Mouse (Mus musculus) heart, adult 18-20 months (tissue): ENCODE results near the gene Wnt1. TPM values are rescaled to one million over a fixed set of nuclear protein-coding genes. Genes with fewer than 3 reads are reported as not detected.
"Not testable (repeated sequence)": the region's sequence is repeated elsewhere in the genome, so short reads cannot be mapped to it uniquely, and the experiment has no call there.

Experiments used
- DNase-seq, 2 experiments: peaks; one replicate each; pipeline ENCODE4 v3.0.0; 2021 to 2022; ENCODE audit warnings: mixed read lengths in 1 of 2
- total RNA-seq, 2 experiments: library from RNA; stranded (reverse); gene quantifications; 2 replicates each; pipeline ENCODE4 v1.2.3; 2021

Gene Wnt1
- total RNA-seq, 2 experiments from 2014 or later, result not detected

DNA sequence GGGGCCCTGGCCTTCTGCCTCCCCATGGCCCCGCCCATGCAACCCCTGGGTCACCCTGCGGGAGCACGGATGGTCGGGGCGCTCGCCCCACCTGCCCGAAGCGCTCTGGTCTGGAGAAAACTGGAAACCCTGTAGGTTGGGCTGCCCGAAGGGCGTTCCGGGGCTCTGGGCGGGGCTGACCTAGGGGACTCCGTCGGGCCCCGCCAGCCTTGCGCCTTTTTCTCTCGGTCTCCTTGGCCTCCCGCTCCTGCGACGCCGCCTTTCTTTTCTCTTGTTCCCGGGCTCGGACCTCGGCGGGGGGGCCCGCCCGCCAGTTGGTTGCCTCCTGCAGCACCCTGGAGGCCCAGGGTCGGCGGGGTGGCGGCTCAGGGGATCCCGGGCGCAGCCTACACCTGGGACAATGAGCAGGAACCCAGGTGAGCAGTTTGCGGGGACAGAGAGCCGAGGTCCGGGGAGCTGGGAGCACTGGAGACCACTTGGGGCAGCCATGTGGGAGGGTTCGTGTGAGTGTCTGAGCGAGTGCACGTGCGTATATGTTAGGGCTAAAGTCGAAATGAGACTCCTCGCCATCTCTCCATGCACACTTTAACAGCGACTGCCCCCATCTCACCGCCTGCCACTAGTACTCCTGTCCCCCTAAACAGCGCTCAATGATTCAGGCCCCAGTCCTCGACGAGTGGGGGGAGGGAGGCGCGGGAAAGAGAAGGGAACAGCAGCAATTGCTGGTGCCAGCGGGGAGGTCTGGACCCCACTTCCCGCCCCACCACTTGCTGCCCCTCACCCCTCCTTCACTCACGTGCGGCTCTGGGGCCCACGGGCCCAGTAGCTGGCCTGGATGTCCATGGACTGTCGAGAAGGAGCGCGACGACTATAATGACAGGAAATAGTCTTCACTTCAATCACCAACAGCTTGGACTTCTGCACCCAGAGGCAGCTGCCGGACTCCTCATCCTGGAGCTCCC lies 17.4 kb downstream of the Wnt1 start:
- DNase-seq, result no peak

DNA sequence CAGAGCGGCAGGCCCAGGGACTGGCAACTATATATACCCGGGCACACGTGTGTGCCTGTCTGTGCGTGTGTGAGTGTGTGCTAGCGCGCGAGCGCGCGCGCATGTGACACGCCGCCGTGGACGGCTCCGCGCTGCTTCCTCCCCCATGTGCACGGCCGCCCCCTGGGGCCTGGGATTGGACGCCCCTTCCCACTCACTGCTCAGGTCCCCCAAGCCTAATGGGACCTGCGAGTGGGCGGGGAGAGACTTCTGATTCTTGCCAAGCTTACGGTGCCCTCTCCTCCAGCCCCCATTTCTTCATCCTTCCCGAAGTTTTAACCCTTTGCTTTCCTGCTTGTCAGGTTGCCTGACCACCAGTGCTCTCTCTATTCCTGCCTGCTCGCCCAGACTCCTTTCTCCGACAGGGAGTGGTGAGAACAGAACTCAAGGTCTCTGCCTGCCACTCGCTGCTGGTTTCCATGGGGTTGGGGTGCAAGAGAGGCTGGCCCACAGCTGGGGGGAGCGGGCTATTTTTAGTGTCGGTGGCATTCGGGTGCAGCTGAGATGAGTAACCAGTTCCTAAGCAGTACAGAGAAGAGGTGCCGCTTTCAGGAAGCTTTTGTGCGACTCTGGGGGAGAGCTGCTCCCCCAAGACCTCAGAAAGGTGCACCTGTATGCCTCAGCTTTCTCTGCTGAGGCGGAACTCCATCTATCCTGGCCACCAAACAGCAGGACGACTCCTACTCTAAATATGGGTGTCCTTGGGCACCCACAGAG lies 18.4 kb downstream of the Wnt1 start:
- DNase-seq, result peak; percentile 42 to 60

DNA sequence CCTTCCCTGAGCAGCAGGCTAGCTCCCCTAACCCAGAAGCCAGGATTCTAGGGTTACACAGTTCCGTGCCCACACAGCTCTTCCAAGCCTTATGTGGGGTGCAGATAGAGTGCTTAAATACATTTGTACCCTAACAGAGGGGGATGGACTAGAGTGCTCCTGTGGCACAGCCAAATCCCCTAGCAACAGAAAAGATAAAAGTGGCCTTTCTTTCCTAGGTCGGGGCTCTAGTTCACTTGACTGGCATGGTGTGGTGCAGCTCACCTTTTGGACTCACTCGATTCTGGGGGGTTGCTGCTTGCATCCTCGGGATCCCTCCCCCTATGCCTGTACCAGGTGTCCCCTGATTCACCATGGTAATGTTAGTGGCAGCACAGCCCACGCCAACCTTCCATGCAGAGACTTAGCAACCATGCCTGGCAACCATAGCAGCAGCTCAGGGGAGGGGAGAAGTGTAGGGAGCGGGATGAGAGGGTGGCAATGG lies 19.0 kb downstream of the Wnt1 start:
- no peak for DNase-seq

DNA sequence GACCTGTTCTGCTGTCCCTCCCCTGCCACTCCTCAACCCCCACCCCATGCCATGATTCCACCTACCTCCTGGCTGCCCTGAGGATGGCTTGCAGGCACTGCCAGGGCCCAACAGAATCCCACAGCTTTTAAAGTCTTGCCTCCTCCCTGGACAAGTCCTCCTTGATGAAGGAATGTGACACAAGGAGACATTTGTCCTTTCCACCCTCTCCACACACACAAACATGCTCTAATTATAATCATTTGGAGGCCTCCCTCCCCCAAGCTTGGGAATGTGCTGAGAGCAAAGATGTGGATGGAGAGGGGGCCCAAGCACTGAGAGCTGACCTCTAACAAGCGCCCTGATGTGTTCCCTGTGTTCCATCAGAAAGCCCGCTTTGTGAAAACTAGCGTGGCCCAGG lies 19.7 kb downstream of the Wnt1 start, which contains the start of gene Ddn:
Ddn (minus strand) TSS at position 101 of the 400 bp plus-strand sequence.
- DNase-seq, result no peak

DNA sequence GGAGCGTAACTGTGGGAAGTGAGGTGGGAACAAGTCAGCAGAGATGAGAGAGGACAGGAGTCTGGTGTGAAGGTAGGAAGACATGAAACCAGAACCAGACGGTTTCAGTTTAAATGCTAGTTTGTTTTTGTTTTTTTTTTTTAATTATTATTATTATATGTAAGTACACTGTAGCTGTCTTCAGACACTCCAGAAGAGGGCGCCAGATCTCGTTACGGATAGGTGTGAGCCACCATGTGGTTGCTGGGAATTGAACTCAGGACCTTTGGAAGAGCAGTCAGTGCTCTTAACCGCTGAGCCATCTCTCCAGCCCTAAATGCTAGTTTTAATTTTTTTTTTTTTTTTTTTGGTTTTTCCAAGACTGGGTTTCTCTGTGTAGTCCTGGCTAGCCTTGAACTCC lies 20.6 kb downstream of the Wnt1 start:
- DNase-seq, result not testable (repeated sequence)

DNA sequence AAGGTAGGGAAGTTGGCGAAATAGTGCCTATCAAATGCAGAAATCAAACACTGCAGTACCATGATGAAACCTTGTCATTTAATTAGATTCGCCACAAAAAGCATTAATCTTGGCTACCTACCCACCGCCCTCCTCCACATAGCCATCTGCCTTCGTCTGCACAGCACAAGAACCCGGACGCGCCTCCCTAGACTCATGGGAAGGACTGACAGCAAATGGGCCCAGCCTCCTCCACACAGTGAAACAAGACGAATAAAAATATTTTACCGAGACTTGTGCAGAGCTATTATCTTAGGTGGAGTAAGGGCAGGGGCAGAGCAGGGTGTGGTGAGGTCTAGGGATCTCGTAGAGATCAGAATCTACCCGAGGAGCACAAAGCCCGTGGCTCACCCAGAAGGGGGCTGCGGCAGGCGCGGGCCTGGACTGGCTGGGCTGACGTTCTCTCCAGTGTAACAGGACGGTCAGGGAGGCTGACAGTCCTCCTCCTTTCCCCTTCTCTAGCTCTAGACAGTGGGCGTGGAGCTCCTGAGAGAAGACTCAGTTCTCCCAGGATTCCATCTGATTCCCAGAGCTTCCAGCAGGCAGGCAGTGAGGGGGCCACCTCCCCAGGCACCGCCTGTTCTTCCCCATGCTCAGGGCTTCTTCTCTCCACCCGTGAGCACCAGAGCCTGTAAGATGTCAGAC lies 23.2 kb downstream of the Wnt1 start:
- no peak for DNase-seq

DNA sequence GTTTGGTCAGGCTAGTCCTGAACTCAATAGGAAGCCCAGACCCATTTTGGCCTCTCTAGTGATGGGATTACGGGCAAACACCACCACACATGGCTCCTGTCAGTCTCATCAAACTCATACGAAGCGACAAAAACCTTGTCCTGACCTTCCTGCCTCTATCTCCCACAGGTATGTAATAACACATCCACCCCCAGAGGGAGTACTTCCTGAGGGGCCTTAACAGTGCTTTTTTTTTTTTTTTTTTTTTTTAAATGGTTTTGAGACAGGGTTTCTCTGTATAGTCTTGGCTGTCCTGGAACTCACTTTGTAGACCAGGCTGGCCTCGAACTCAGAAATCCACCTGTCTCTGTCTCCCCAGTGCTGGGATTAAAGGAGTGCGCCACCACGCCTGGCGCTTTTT lies 28.5 kb downstream of the Wnt1 start:
- no peak for DNase-seq

DNA sequence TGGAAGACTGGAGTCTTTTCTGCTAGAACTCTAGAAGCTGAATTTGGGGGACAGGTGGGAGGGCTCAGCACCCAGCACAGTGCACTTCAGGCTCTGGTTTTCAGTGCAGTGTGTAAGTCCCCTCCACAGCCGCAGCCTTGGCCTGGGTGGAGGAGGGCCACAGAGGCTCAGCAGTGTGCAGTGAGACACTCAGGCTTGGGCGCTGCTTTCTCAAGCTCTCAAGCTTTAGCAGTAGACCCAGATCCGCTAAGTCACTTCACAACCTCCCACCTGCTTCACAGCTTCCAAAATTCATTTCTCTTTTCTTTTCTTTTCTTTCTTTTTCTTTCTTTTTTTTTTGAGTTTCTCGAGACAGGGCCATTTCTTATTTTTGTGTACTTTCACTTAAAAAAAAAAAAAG lies 31.3 kb downstream of the Wnt1 start:
- DNase-seq, result no peak

DNA sequence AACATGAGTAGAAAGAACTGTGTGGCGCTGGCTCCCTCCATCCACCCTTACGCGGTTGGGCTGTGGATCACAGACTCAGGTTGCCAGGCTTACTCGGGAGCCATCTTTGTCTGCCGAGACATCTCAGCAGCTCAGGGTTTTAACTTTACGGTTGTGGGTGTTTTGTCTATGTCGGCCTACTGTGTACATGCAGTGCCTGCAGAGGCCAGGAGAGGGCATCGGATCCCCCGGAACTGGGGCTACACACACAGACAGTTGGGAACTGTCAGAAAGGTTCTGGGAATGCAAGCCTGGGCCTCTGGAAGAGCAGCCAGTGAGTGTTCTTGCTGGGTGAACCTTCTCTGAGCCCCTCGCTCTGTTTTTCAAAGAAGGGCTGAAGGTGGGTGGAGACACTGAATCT lies 31.7 kb downstream of the Wnt1 start:
- peak in 1 of 2 experiments; percentile 44 for DNase-seq

DNA sequence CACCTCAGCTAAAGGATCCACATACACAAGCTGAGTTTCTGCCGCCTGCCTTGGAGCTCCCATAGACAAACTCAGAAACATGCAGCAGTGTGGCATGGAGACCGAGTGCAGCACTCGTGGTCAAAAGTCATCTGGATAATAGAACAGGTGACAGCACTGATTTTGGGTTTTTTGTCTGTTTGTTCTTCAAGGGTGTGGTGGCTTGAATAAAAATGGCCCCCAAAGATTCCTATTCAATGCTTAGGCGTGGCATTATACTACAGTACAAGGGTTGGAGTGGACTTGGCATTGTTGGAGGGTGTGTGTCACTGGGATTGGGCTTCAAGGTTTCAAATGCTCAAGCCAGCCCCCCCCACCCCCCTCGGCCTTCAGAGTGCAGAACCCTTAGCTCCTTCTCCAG lies 32.5 kb downstream of the Wnt1 start:
- no peak for DNase-seq

DNA sequence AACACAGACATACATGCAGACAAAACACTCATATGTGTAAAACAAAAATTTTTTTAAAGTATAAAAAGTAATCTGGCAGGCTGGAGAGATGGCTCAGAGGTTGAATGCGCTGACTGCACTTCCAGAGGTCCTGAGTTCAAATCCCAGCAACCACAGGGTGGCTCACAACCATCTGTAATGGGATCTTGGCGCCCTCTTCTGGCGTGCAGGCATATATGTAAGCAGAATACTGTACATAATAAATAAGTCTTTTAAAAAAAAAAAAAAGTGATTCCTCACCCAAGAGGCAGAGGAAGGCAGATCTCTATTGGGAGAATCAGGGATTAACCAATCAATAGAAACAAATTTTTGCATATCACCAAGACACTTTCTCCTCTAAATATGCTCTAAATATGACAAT lies 33.8 kb downstream of the Wnt1 start:
- DNase-seq, result no peak

DNA sequence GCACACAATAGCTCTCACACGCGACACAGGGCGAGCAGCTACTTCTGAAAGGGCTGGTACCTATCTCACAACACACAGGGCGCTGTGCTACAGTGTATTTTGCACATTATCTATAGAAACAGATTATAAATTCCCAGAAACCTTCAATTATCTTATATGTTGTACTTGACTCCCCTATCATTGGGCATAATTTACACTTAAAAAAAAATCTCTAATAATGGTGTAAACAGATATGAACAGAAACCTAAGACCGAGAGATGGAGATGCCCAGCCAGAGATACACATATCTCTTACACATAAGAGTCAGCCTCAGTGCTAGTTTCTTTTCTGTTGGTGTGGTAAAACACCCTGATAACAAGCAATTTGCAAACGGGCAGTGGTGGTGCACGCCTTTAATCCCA lies 38.0 kb downstream of the Wnt1 start:
- DNase-seq, result no peak

DNA sequence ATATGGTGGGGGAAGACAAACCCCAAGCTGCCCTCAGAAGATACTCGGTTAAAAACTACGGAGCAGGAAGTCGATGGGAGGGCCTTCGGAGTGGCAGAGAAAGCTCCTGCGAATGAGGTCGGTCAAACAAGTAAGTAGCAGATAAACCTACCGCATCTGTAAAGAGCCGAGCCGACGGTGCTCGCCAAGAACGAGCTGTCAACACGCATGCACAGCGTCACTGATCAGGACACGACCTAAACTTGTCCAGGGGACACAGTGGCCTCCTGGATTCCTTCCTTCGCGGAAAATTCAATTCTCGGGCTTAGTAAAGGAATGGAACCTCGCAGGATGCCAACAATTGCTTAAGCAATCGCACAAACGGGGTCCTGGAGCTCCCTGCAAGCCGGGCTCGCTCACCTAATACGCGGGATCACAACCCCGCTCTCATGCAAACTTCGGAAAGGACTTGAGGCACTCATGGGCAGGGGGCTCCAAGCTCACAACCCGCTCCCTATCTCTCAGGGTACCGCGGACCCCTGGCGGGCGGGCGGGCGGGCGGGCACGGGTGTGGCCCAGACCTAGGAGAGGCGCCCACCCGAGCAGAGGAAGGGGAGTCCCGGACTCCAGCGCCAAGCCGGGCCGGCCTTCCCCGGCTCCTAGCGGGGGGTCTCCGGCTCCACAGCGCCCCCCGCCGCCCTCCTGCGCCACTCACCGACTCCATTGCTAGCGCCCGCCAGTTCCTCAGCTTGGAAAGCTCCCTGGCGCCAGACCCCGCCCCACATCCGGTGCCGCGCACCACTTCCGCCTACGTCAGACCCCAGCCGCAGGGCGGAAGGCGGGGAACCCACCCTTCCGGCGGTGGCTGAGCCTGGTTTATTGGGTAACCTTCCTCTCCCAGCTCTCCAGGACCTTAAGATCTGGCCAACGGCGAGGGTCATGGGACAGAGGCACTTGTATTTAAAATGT lies 41.4 kb downstream of the Wnt1 start, which contains the start of gene Prkag1:
Prkag1 (minus strand) TSS at position 786 of the 948 bp plus-strand sequence.
- DNase-seq, result peak; percentile 96 to 98

DNA sequence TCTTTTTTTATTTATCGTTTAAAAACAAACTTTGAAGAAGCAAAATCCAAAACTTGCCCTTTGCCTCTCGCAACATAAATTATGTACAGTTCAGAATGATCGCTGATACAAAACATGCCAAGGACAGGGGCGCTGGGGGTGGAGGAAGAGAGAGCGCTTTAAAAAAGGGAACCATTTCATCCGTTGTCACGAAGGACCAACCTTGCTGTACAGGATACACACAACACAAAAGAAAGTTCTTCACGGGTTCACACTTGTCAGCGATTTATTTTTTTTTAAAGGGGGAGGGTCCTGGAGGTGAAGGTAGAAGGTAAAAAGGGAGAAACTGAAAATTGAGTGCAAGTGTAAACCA lies 42.0 kb downstream of the Wnt1 start:
- no peak for DNase-seq

DNA sequence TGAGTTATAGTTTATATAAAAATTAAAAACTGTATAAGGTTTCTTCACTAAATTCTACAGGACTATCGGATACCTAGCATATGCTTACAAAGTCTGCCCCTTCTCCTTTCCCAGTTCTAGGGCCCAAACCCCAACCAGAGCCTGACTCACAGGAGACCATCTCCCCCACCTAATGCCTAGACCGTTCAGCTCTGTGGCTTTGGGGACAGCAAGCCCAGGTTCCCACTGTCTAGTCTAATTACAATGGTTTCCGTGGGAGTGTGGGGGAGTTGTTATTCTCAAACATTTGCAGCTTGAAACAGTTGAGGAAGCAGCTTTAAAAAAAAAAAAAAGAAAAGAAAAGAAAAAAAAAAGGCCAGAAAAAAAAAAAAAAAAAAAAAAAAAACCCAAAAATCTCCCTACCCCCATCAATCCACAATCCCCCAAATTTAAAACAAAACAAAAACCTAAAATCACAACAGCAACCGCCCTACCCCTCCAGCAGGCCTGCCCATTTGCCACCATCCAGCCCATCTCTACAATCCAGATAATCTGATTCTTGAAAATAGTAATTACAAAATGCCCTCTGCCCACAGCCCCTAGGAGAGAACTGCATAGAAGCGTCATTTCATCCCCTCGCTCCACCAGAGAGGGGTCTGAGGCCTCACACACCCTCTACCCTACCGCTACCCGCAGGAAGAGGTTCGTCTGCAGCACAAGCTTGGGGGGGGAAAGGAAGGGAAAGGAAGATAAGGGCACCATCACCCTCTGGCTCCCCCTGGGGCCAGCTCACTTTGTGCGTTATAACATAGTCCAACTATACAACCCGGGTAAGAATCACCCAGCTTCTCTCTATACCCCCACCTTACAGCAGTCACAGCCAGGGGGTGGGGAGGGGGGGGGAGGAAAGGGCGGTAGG lies 42.8 kb downstream of the Wnt1 start:
- DNase-seq, result no peak

DNA sequence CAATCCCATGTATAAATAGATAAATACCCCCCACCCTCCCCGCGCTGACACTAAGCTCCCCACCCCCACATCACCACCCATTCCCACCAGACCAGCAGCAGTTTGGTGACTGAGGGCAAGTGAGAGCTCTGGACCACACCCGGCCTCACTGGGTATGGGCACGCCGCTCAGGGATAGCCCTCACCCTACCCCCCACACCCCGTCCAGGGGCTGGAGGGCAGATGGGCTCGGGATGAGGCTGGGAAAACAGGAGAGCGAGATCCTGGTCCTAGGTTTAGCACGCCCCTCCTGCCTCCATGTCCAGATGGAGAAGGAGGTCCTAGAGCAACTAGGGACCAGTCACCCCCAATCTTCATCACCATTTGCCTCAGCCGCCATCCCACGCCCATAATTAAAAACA lies 43.6 kb downstream of the Wnt1 start:
- no peak for DNase-seq

DNA sequence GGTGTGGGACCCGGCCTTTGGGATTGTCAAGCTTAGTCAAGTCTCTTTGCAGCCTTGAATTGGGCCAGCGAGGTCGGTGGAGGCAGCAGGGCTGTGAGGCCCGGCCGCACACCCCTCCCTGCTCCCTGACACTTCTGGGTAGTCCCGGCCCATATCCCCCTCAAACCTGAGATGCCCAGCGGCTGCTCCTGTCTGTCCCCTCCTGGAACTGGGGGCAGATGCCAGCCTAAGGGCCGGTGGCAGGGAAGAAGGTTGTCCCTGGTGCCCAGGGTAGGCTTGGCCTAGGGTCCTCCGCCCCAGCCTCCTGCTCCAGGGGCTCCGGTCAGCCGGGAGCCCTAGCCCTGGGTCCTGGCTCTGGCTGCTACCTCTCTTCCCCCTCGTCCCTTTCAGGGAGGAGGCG lies 44.4 kb downstream of the Wnt1 start:
- no peak for DNase-seq

DNA sequence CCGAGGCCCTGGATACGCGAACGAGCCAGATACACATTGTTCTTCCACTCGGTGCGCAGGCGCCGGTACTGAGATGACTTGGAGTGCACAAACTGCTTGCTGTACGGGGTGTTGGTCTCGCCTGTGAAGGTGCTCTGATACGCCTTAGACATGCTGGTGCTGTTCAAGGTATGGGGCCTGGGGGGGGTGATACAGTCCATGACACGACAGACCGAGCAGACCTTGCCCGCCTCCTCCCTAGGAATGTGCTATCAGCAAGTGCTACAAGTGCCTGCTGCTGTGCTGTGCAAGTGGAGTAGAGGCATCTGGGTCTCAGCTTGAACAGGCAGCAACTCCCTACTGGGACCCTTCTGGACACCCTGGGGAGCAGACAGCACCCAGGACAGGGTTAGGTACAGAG lies 45.6 kb downstream of the Wnt1 start:
- no peak for DNase-seq

DNA sequence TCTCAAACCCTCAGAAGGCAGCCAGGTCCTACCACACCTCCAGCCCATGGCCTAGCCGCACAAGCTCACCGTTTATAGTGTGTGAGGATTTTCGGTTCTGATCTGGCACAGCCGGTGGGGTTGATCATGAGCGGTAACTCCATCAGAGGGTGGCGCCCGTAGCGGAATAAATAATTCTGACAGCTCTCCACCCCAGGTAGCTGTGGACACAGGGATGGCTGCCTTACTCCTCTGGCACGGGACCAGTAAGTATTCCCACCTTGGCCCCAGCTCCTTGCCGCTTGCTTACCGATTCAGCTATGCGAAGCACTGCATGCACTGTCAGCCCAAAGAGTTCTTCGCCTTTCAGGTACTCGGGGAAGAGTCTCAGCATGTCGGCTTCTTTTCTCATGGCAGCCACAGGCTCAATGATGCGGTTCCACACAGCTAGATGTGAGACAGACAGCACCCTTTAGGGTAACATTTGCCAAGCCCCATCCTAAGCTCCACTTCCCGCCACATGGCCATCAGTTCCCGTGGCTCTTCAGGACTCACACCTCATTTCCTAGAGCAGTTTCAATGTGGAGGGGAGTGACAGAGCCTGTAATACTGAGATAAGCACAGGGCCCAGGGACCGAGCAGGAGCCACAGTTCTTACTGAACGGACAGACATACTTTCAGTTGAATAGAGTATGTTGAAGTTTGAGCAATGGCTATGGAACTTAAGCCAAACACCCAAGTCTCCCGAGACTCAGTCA lies 47.5 kb downstream of the Wnt1 start:
- DNase-seq, result no peak

DNA sequence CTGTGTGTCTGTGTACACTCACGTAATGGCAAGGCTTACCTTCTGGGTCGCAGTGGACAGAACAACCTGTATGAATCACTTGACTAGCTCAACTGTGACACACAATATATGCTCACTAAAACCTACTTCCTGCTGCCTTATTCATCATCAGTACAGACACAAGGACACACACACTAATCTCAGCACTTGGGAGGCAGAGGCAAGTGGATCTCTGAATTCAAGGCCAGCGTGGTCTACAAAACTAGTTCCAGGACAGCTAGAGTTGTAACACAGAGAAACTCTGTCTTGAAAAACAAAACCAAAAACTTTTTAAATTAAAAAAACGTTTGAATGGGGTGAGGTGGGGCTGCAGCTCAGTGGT lies 48.1 kb downstream of the Wnt1 start:
- DNase-seq, result no peak
